Mouse (Mus musculus) erythroblast, embryonic 14.5 days (primary cell): ENCODE data around the gene Hes3. TPM values are rescaled to one million over a fixed set of nuclear protein-coding genes. Genes with fewer than 3 reads are reported as not detected.
A peak's percentile ranks its signal among the peaks of the same experiment; 100 is the strongest.

Source experiments
- H3K27me3 ChIP-seq: 2 replicates; pipeline ENCODE4 v1.6.1; 2012; ENCODE audit warnings: inconsistent platforms; ENCODE audit not compliant: control insufficient read depth
- H3K36me3 ChIP-seq: 2 replicates; pipeline ENCODE4 v1.6.1; 2012; ENCODE audit warnings: mild to moderate bottlenecking, inconsistent platforms; ENCODE audit not compliant: control insufficient read depth
- H3K4me1 ChIP-seq: 2 replicates; pipeline ENCODE4 v1.6.1; 2012; ENCODE audit warnings: inconsistent platforms; ENCODE audit not compliant: control insufficient read depth
- H3K4me3 ChIP-seq: replicated peaks from 2 replicates; pipeline ENCODE3; 2012; ENCODE audit warnings: moderate library complexity, mild to moderate bottlenecking, inconsistent platforms
- H3K9me3 ChIP-seq: 2 replicates; pipeline ENCODE4 v1.6.1; 2012; ENCODE audit warnings: low read length, inconsistent platforms, mixed read lengths; ENCODE audit not compliant: control insufficient read depth
- GATA1 ChIP-seq: IDR thresholded peaks from 2 replicates; pipeline ENCODE4 v1.6.1; 2012; ENCODE audit warnings: low read length, inconsistent platforms, mixed read lengths
- TAL1 ChIP-seq: IDR thresholded peaks from 3 replicates; pipeline ENCODE4 v1.6.1; 2012; ENCODE audit warnings: low read length, inconsistent platforms, mixed read lengths
- polyA plus RNA-seq: library from polyadenylated mRNA; stranded (reverse); fragments of >175 nt; gene quantifications from 2 replicates; pipeline ENCODE4 v1.2.3, GENCODE M21; 2012

Gene Hes3
- polyA plus RNA-seq, 1 experiment = not detected

GRCm38 (mm10) chr4:152296371-152296770, 4.9 kb upstream of the Hes3 start:
- H3K4me1 ChIP-seq = peaks cover 40% of the 10 kb centered on the region
- TF ChIP-seq GATA1 (no peak), TAL1 (no peak)
- H3K27me3 ChIP-seq = peaks cover 28% of the 10 kb centered on the region
- peaks cover 22% of the 10 kb centered on the region for H3K36me3 ChIP-seq
- H3K9me3 ChIP-seq = no peaks in the 10 kb centered on the region
- peak overlapping the region; percentile 84 for H3K4me3 ChIP-seq

GRCm38 (mm10) chr4:152295916-152296315, 4.5 kb upstream of the Hes3 start:
- no peak for TF ChIP-seq GATA1
- TF ChIP-seq TAL1 = no peak
- peak overlapping the region; percentile 84 for H3K4me3 ChIP-seq
- H3K27me3 ChIP-seq = peaks cover 33% of the 10 kb centered on the region
- H3K36me3 ChIP-seq = peaks cover 17% of the 10 kb centered on the region
- peaks cover 40% of the 10 kb centered on the region for H3K4me1 ChIP-seq
- no peaks in the 10 kb centered on the region for H3K9me3 ChIP-seq

- Histone ChIP-seq H3K4me1 (peaks cover 38% of the 10 kb centered on the region), H3K36me3 (peaks cover 2% of the 10 kb centered on the region), H3K9me3 (peaks cover 4% of the 10 kb centered on the region; the same call in 1 of the 2 replicates), H3K4me3 (no peak overlapping the region), H3K27me3 (peaks cover 48% of the 10 kb centered on the region)
- TF ChIP-seq GATA1 = no peak
- no peak for TF ChIP-seq TAL1
Measured at GRCm38 (mm10) chr4:152294188-152294929, 2.9 kb upstream of the Hes3 start.

GRCm38 (mm10) chr4:152292102-152292765, 772 bp upstream of the Hes3 start:
- TF ChIP-seq TAL1 (no peak), GATA1 (no peak)
- Histone ChIP-seq H3K4me1 (peaks cover 17% of the 10 kb centered on the region), H3K27me3 (peaks cover 63% of the 10 kb centered on the region), H3K9me3 (peaks cover 6% of the 10 kb centered on the region; the same call in 1 of the 2 replicates), H3K36me3 (no peaks in the 10 kb centered on the region), H3K4me3 (no peak overlapping the region)

GRCm38 (mm10) chr4:152290991-152291390, 471 bp downstream of the Hes3 start:
- TF ChIP-seq TAL1 = no peak
- no peak for TF ChIP-seq GATA1
- H3K27me3 ChIP-seq = peaks cover 76% of the 10 kb centered on the region
- peaks cover 6% of the 10 kb centered on the region; the same call in 1 of the 2 replicates for H3K9me3 ChIP-seq
- no peak overlapping the region for H3K4me3 ChIP-seq
- peaks cover 19% of the 10 kb centered on the region for H3K4me1 ChIP-seq
- H3K36me3 ChIP-seq = no peaks in the 10 kb centered on the region

- Histone ChIP-seq H3K9me3 (peaks cover 6% of the 10 kb centered on the region; the same call in 1 of the 2 replicates), H3K36me3 (no peaks in the 10 kb centered on the region), H3K4me3 (no peak overlapping the region), H3K4me1 (peaks cover 14% of the 10 kb centered on the region), H3K27me3 (peaks cover 82% of the 10 kb centered on the region)
- TF ChIP-seq TAL1 (no peak), GATA1 (no peak)
Measured at GRCm38 (mm10) chr4:152290385-152290784, 1.1 kb downstream of the Hes3 start.

GRCm38 (mm10) chr4:152288398-152288945, 3.0 kb downstream of the Hes3 start:
- Histone ChIP-seq H3K36me3 (no peaks in the 10 kb centered on the region), H3K4me1 (peaks cover 12% of the 10 kb centered on the region), H3K4me3 (no peak overlapping the region), H3K9me3 (peaks cover 6% of the 10 kb centered on the region; the same call in 1 of the 2 replicates), H3K27me3 (peaks cover 93% of the 10 kb centered on the region)
- TF ChIP-seq TAL1 (no peak), GATA1 (no peak)

GRCm38 (mm10) chr4:152287317-152288120, 3.9 kb downstream of the Hes3 start:
- no peak overlapping the region for H3K4me3 ChIP-seq
- H3K4me1 ChIP-seq = peaks cover 20% of the 10 kb centered on the region
- no peaks in the 10 kb centered on the region for H3K36me3 ChIP-seq
- peaks cover 93% of the 10 kb centered on the region for H3K27me3 ChIP-seq
- H3K9me3 ChIP-seq = peaks cover 8% of the 10 kb centered on the region; the same call in 1 of the 2 replicates
- TF ChIP-seq GATA1 (no peak), TAL1 (no peak)
